Mouse (Mus musculus) ovary, postnatal 14 days (tissue): ENCODE results near the gene Armc5.
A peak's percentile ranks its signal among the peaks of the same experiment; 100 is the strongest.

ENCODE experiments used
- DNase-seq: peaks from one replicate; pipeline ENCODE4 v3.0.0; 2022; ENCODE audit warnings: low spot score

Gene Armc5

GRCm38 (mm10) chr7:128236856-128237592 lies at the start of gene Armc5:
TSS of gene Armc5 (plus strand) at chr7:128237342.
- DNase-seq: peak; percentile 84

DNA sequence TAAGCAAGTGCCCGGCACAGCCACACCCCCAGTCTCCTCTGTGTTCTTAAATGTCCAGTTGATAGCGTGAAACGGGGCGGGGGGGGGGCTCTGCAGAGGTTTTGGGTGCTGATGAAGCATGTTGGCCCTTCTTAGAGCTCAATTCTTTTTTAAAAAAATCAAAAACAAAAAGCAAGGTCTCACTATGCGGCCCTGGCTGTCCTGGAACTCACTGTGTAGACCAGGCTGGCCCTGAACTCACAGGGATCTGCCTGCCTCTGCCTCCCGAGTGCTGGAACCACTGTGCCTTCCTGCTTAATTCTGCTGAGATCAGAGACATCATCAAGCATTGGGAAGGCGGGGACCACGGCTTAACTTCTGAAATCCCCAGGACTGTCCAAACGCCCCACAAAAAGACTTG lies 35.5 kb upstream of the Armc5 start:
- DNase-seq: no peak

DNA sequence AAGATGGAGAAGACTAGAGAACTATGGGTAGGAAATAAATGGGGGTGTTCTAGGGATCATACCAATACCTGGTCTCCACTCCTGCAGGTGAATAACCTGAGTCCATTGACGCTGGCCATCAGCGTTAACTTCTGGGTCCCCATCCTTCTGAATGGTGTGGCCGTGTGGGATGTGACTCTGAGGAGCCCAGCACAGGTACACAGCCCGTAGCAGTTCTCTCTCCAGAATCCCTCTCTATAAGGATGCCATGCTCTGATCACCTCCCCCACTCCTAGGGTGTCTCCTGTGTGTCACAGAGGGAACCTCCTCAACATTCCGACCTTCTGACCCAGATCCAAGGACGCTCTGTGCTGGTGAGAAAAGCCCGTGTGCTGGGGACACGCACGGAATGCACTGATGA lies 34.1 kb upstream of the Armc5 start:
- DNase-seq: no peak

DNA sequence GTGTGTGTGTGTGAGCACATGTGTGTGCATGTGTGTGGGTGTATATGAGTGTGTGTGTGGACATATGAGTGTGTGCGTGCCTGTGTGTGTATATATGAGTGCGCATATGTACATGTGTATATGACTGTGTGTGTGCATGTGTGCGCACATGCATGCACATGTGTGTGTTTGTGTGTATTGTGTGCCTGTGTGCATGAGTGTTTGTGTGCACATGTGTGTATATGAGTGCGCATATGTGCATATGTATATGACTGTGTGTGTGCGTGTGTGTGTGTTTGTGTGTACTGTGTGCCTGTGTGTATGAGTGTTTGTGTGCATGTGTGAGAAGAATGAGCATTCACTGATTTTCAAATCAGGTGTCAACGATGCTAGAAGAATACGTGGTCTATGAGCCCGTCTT lies 33.0 kb upstream of the Armc5 start:
- DNase-seq: no peak

- no peak for DNase-seq
Measured at GRCm38 (mm10) chr7:128205695-128206094, 31.4 kb upstream of the Armc5 start.

- DNase-seq: no peak
Measured at GRCm38 (mm10) chr7:128206152-128206551, 31.0 kb upstream of the Armc5 start, which contains the start of gene Cox6a2. TSS of gene Cox6a2 (minus strand) at chr7:128206387.

GRCm38 (mm10) chr7:128208187-128208586 lies 29.0 kb upstream of the Armc5 start:
- DNase-seq: peak; percentile 52

DNA sequence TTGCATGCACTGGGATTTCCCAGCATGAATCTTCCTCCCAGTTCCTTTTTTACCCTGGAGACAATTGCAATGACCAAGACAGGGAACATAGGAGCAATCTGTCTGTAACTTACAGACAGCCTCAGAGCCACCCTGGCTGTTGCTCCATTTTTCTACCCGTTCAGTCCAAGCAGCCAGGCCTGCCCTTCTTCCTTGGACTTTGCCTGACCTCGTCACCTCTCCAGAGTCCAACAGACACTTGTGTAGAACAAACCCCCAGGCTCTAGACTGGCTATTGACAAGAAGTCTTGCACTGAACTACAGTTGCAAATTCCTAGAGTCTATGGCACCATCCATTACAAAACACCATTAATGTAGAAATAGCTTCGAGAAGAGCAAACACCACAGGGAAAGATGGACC lies 27.3 kb upstream of the Armc5 start:
- DNase-seq: no peak

DNA sequence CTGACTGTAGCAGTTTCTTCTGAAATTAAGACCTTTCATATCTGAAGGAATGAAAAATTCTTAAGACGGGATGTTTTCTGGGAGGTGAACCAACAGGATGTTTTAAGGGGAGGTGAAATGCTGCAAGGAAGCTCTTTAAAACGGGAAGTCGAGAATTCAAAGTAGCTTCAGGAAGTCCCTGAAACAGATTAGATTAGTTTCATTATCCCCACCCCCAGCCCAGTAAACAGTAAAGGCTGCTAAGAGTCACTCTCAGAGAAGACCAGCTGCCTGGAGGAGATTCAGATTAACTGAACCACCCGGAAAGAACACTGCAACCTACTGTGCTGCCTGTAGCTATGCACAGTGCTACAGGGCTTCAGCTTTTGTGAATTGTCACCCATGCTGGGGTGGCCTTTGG lies 17.2 kb upstream of the Armc5 start:
- no peak for DNase-seq

DNA sequence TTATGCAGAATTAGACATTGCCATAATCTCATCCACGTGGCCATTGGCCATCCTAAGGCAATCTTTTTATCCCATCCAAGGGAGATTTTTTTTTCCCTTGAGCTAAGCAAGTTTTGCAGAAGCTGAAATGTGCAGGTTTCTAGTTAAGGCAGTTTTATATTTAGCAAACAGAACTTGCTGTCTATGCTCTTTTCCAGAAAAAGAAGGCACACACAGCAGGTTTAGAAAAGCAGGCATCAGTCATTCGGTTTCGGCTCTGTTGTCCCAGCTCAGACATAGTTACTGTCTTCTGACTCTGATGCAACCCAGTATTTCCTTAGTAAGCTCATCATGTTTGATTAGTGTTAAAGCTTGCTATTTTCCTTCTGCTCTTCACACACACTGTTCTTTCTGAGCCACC lies 16.2 kb upstream of the Armc5 start:
- DNase-seq: no peak

DNA sequence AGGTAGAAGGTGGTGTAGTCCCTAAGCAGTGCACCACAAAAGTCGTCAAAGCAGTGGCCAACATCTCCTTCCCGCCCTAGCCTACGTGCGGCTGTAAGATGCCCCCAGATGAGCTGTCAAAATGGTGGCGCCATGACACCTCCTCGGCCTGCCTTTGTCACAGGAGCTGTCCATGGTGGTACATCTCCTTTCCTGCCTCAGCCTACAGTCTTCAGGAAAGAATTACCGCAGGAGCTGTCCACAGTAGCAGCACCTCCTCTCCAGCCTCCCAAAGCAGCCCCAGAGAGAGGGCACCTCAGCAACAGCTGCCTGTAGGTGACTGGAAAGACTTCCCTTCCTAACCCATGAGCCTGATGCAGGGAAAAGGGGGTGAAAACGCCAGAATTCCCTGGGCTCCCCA lies 5.4 kb upstream of the Armc5 start:
- no peak for DNase-seq

GRCm38 (mm10) chr7:128234796-128235195 lies 2.3 kb upstream of the Armc5 start:
- no peak for DNase-seq

DNA sequence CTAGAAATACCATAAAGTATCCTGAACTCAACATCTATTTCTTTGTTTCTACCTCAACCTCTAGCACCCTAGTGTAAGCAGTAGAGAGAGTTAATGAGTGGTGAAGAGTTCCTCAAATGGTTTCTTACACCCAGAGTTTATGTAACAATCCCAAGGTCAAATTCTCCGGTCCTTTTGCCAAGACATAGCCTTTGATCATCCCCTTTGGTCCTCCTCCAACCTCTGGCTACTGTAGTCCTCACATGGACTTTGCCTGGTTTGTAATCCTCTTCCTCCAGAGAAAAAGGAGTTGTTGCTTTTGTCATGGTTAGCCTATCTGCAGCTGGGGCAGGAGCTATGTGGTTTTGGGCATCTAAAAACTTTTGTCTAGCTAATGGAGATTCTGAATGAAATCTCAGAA lies 1.7 kb upstream of the Armc5 start:
- DNase-seq: no peak

- DNase-seq: no peak
Measured at GRCm38 (mm10) chr7:128236426-128236825, 716 bp upstream of the Armc5 start.

DNA sequence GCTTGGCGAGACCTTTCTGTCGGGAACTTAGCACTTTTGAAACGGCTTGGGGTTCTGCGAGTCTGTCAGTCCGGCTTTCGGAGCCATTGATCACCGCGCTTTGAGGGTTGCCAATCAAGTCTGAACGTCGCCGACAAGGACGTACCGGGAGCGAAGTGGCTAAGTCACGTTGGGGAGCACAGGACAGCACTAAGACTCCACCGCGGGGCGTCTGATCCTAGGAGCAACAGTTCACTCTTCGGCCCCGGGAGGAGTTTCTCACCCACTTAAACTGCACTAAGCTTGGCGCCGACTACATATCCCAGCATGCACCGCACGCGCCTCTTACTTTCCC lies 418 bp downstream of the Armc5 start:
- DNase-seq: no peak

GRCm38 (mm10) chr7:128237927-128238778 lies 1.0 kb downstream of the Armc5 start, which contains the start of gene 9130023H24Rik:
TSS of gene 9130023H24Rik (minus strand) at chr7:128238031.
- peak; percentile 100 for DNase-seq

DNA sequence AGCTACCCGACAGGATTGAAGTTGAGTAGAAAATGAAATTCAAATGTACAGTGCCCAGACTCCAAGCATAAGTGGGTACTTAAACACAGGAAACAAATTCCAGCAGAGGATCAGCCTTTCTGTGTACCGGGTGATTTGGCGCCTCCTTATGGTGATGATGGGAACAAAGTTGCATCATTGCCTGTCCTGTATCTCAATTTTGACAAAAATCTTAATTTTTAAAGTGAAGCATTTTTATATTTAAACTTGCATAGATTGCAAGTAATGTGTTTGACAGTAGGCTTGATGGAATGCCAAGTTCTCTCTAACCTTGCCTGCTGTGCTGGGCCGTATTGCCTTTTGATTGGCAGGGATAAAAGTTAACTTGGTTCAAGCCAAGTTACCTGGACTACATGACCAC lies 1.8 kb downstream of the Armc5 start:
- DNase-seq: no peak

GRCm38 (mm10) chr7:128240131-128240784 lies 3.1 kb downstream of the Armc5 start:
- DNase-seq: no peak

DNA sequence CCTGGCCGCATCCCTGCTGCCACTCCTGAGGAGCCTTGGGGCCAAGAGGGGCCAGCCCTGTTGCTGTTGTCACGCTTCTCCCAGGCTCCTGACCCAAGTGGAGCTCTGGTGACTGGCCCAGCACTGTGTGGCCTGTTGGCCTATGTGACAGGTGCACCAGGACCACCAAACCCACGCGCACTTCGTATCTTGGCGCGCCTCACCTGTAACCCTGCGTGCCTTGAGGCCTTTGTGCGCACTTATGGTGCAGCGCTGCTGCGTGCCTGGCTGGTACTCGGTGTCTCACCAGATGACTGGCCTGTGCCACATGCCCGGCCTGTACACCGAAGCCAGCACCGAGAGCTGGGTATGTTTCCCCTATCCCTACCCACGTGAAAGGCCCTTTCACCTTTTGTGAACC lies 5.2 kb downstream of the Armc5 start:
- no peak for DNase-seq

GRCm38 (mm10) chr7:128243921-128244320 lies 6.8 kb downstream of the Armc5 start:
- no peak for DNase-seq

GRCm38 (mm10) chr7:128244410-128245025 lies 7.4 kb downstream of the Armc5 start:
- DNase-seq: no peak

- no peak for DNase-seq
Measured at GRCm38 (mm10) chr7:128245547-128245946, 8.4 kb downstream of the Armc5 start.
